Mouse (Mus musculus) liver, embryonic 14.5 days (tissue): Measurements from ENCODE around the gene H3f3b. TPM values are rescaled to one million over a fixed set of nuclear protein-coding genes. Genes with fewer than 3 reads are reported as not detected.

Source experiments
- ATAC-seq: fragments of 200-750 bp; cut with Nextera tagmentation; 2 replicates; pipeline ENCODE4 v1.8.0; 2017; ENCODE audit warnings: moderate number of reproducible peaks, mild to moderate bottlenecking, moderate library complexity; ENCODE audit not compliant: insufficient read depth
- DNase-seq, 3 experiments: peaks; one replicate each; pipeline ENCODE4 v3.0.0-alpha.2; 2012 to 2013; ENCODE audit warnings: low read depth in 3 of 3, low spot score in 3 of 3
- H3K27ac ChIP-seq: fragments of 300-500 bp; sonication (generic); 2 replicates; pipeline ENCODE4 v1.5.1; 2014; ENCODE audit warnings: moderate library complexity, mild to moderate bottlenecking, control low read depth, inconsistent platforms
- H3K27me3 ChIP-seq: fragments of 300-500 bp; sonication (generic); 2 replicates; pipeline ENCODE4 v1.6.1; 2014; ENCODE audit warnings: mild to moderate bottlenecking, low read length, moderate library complexity; ENCODE audit not compliant: control insufficient read depth, insufficient read depth
- H3K36me3 ChIP-seq: fragments of 300-500 bp; sonication (generic); replicated peaks from 2 replicates; pipeline ENCODE4 v1.6.1; 2014; ENCODE audit warnings: low read depth; ENCODE audit not compliant: control insufficient read depth, insufficient read depth
- H3K4me1 ChIP-seq, 2 experiments: fragments of 200-500 bp in 1 of 2; fragments of 300-500 bp in 1 of 2; sonication (generic) in 1 of 2; replicated peaks; 2 replicates each; pipeline ENCODE4 v1.6.1; 2012 to 2014; ENCODE audit warnings: antibody characterized with exemption in 1 of 2, inconsistent platforms in 1 of 2, low read length in 1 of 2; ENCODE audit not compliant: control insufficient read depth in 2 of 2, insufficient read depth in 2 of 2
- H3K4me2 ChIP-seq: fragments of 300-500 bp; sonication (generic); 2 replicates; pipeline ENCODE4 v1.6.1; 2014; ENCODE audit warnings: low read depth, mild to moderate bottlenecking, control low read depth, moderate library complexity
- H3K4me3 ChIP-seq, 2 experiments: fragments of 200-500 bp in 1 of 2; fragments of 300-500 bp in 1 of 2; sonication (generic) in 1 of 2; 2 replicates each; pipeline ENCODE4 v1.5.1; 2012 to 2014; ENCODE audit warnings: low read depth in 2 of 2, low read length in 2 of 2, mild to moderate bottlenecking in 2 of 2, control low read depth in 1 of 2, inconsistent platforms in 1 of 2, moderate library complexity in 1 of 2; ENCODE audit not compliant: insufficient read depth in 1 of 2
- H3K9ac ChIP-seq: fragments of 300-500 bp; sonication (generic); replicated peaks from 2 replicates; pipeline ENCODE4 v1.6.1; 2014; ENCODE audit warnings: mild to moderate bottlenecking, control low read depth, moderate library complexity
- H3K9me3 ChIP-seq: fragments of 300-500 bp; sonication (generic); 2 replicates; pipeline ENCODE4 v1.6.1; 2016; ENCODE audit warnings: low read length, mixed read lengths; ENCODE audit not compliant: control insufficient read depth
- CTCF ChIP-seq: IDR thresholded peaks from 2 replicates; pipeline ENCODE4 v1.5.1; 2016; ENCODE audit warnings: antibody characterized with exemption, low read depth, control low read depth
- EP300 ChIP-seq: IDR thresholded peaks from 2 replicates; pipeline ENCODE4 v1.6.1; 2016; ENCODE audit warnings: antibody characterized with exemption, low read depth
- WGBS: fragments of 180-500 bp; shearing (Covaris S2); extraction: QIAGEN DNeasy Blood & Tissue Kit; methylation state at CpG from one replicate; pipeline ENCODE4 v1.1.7; 2014; ENCODE audit not compliant: insufficient replicate concordance; 5-methylcytosine and 5-hydroxymethylcytosine counted together
- polyA plus RNA-seq, 2 experiments: library from polyadenylated mRNA; depleted of rRNA in 1 of 2; stranded (reverse) in 1 of 2; unstranded in 1 of 2; fragments of >200 nt; fragmentation: Nextera tagmentation in 1 of 2; extraction: Ambion mirVana in 1 of 2; gene quantifications; 2 replicates each; pipeline versions ENCODE4 v1.2.1 to v1.2.3; 2012 to 2014

The H3f3b gene
- polyA plus RNA-seq, 2 experiments, result 248 to 651 TPM

GRCm38 (mm10) chr11:116001725-116002124 lies 26.0 kb downstream of the H3f3b start:
- Histone ChIP-seq H3K4me3 (no peak overlapping the region), H3K27me3 (no peaks in the 10 kb centered on the region), H3K4me2 (no peak overlapping the region), H3K36me3 (no peaks in the 10 kb centered on the region), H3K27ac (no peak overlapping the region), H3K9ac (no peak overlapping the region), H3K4me1 (peaks cover 7 to 14% of the 10 kb centered on the region in 2 experiments; a peak in 3 of 4 replicates), H3K9me3 (no peaks in the 10 kb centered on the region)
- no peak for DNase-seq
- no peak for ATAC-seq
- WGBS, result 54% methylated on average over 6 of the region's 6 CpGs
- TF ChIP-seq EP300 (no peak), CTCF (no peak)

- ATAC-seq, result no peak
- 56% methylated on average over 10 of the region's 10 CpGs for WGBS
- no peak for TF ChIP-seq EP300
- no peak for TF ChIP-seq CTCF
- Histone ChIP-seq H3K27me3 (no peaks in the 10 kb centered on the region), H3K9me3 (no peaks in the 10 kb centered on the region), H3K27ac (no peak overlapping the region), H3K9ac (no peak overlapping the region), H3K36me3 (no peaks in the 10 kb centered on the region), H3K4me1 (peaks cover 7 to 9% of the 10 kb centered on the region in 2 experiments; a peak in 3 of 4 replicates), H3K4me3 (no peak overlapping the region), H3K4me2 (no peak overlapping the region)
- DNase-seq, result no peak
Observed at GRCm38 (mm10) chr11:116000607-116001006, 27.2 kb downstream of the H3f3b start.

DNA sequence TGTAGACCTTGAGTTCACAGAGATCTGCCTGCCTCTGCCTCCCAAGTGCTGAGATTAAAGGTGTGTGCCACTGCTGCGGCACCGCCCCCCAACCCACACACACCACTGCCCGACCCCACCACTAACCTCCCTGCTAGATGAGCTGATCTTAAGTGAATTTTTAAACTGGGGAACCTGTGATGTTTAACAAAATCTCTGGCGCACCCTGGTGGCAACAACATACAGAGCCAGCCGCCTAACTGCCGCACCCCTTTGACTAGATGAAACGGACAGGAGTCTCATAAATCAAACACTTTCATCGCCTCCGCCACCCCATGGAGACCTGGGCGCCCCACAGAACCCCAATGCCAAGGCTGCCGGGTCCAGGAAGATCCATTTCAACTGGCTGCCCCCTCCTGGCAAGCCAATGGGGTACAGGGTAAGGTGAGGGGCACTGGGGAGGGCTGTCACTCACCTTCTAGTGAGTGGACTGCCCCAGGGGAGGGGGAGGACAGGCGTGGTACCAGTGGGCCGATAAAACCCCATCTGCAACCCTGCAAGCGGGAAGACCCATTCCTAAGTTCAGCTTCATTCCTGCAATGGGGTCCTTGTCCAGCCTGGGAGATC lies 28.1 kb downstream of the H3f3b start:
- ATAC-seq, result 0 out of 2 replicates have a peak, but pooled peaks have one; percentile 23
- H3K4me2 ChIP-seq, result no peak overlapping the region
- H3K36me3 ChIP-seq, result no peaks in the 10 kb centered on the region
- no peaks in the 10 kb centered on the region for H3K27me3 ChIP-seq
- TF ChIP-seq CTCF (peak; percentile 74), EP300 (no peak)
- H3K9ac ChIP-seq, result no peak overlapping the region
- no peak overlapping the region for H3K27ac ChIP-seq
- H3K9me3 ChIP-seq, result no peaks in the 10 kb centered on the region
- DNase-seq, result peak in 2 of 3 experiments; percentile 53 to 55
- no peak overlapping the region for H3K4me3 ChIP-seq
- WGBS, result 7% methylated on average over 14 of the region's 14 CpGs
- peaks cover 5% of the 10 kb centered on the region in 2 experiments; a peak in 3 of 4 replicates for H3K4me1 ChIP-seq

DNA sequence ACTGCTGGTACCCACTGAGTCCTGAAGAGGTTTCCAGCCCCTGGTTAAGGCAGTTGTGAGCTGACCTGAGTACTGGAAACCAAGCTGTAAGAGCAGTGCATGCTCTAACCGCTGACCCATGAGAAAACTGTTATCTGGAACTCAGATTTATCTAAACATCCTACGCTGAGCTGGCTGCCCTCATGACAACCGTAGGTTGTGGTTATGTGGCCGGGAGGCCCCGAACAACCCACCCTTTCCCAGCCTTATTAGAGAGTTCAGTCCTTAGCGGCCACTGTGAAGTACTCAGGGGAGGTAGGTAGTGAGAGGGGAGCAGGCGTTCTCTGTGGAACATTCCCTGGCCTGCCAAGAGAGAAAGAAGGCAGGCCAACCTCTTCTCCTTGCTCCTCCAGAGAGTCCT lies 28.7 kb downstream of the H3f3b start:
- Histone ChIP-seq H3K36me3 (no peaks in the 10 kb centered on the region), H3K4me1 (peaks cover 0 to 2% of the 10 kb centered on the region in 2 experiments; a peak in 1 of 4 replicates), H3K4me2 (no peak overlapping the region), H3K27me3 (no peaks in the 10 kb centered on the region), H3K9ac (no peak overlapping the region), H3K4me3 (no peak overlapping the region), H3K9me3 (no peaks in the 10 kb centered on the region), H3K27ac (no peak overlapping the region)
- 13% methylated on average over 7 of the region's 7 CpGs for WGBS
- no peak for DNase-seq
- TF ChIP-seq CTCF (no peak), EP300 (no peak)
- ATAC-seq, result 0 out of 2 replicates have a peak, but pooled peaks have one; percentile 4

- Histone ChIP-seq H3K4me1 (peaks cover 0 to 2% of the 10 kb centered on the region in 2 experiments; a peak in 1 of 4 replicates), H3K4me3 (no peak overlapping the region), H3K9me3 (no peaks in the 10 kb centered on the region), H3K9ac (no peak overlapping the region), H3K4me2 (no peak overlapping the region), H3K27me3 (no peaks in the 10 kb centered on the region), H3K36me3 (no peaks in the 10 kb centered on the region), H3K27ac (no peak overlapping the region)
- TF ChIP-seq EP300, result no peak
- TF ChIP-seq CTCF, result no peak
- 74% methylated on average over 5 of the region's 5 CpGs for WGBS
- no peak for DNase-seq
- no peak for ATAC-seq
Observed at GRCm38 (mm10) chr11:115997662-115998061, 30.1 kb downstream of the H3f3b start.
